Mouse (Mus musculus) liver, postnatal 0 days (tissue): ENCODE results near the gene Greb1. TPM values are rescaled to one million over a fixed set of nuclear protein-coding genes. Genes with fewer than 3 reads are reported as not detected.

Source experiments
- ATAC-seq: fragments of 200-750 bp; cut with Nextera tagmentation; 2 replicates; pipeline ENCODE4 v1.8.0; 2017; ENCODE audit warnings: mild to moderate bottlenecking, moderate library complexity
- DNase-seq: peaks from one replicate; pipeline ENCODE4 v3.0.0-alpha.2; 2016
- H3K27ac ChIP-seq: fragments of 300-500 bp; sonication (generic); 2 replicates; pipeline ENCODE4 v1.5.1; 2014; ENCODE audit warnings: antibody characterized with exemption, moderate library complexity, mild to moderate bottlenecking, low read depth
- H3K27me3 ChIP-seq: fragments of 300-500 bp; sonication (generic); 2 replicates; pipeline ENCODE4 v1.6.1; 2014; ENCODE audit warnings: low read length, control low read depth, mixed read lengths; ENCODE audit not compliant: insufficient read depth
- H3K36me3 ChIP-seq: fragments of 300-500 bp; sonication (generic); replicated peaks from 2 replicates; pipeline ENCODE4 v1.6.1; 2014; ENCODE audit warnings: mild to moderate bottlenecking, control low read depth, low read length, moderate library complexity, mixed read lengths; ENCODE audit not compliant: insufficient read depth
- H3K4me1 ChIP-seq: fragments of 300-500 bp; sonication (generic); 2 replicates; pipeline ENCODE4 v1.6.1; 2014; ENCODE audit warnings: antibody characterized with exemption, mild to moderate bottlenecking, control low read depth; ENCODE audit not compliant: insufficient read depth
- H3K4me2 ChIP-seq: fragments of 300-500 bp; sonication (generic); 2 replicates; pipeline ENCODE4 v1.6.1; 2014; ENCODE audit warnings: low read depth, mild to moderate bottlenecking, low read length, moderate library complexity, mixed read lengths
- H3K4me3 ChIP-seq: fragments of 300-500 bp; sonication (generic); 2 replicates; pipeline ENCODE4 v1.5.1; 2014; ENCODE audit warnings: low read depth, low read length
- H3K9ac ChIP-seq: fragments of 300-500 bp; sonication (generic); replicated peaks from 2 replicates; pipeline ENCODE4 v1.6.1; 2014; ENCODE audit warnings: mild to moderate bottlenecking, moderate library complexity
- H3K9me3 ChIP-seq: fragments of 300-500 bp; sonication (generic); 2 replicates; pipeline ENCODE4 v1.6.1; 2016; ENCODE audit warnings: mild to moderate bottlenecking, control low read depth, low read length, mixed read lengths
- CTCF ChIP-seq: sonication (generic); IDR thresholded peaks from 2 replicates; pipeline ENCODE4 v1.5.1; 2016; ENCODE audit warnings: antibody characterized with exemption, low read depth
- EP300 ChIP-seq: IDR thresholded peaks from 2 replicates; pipeline ENCODE4 v1.6.1; 2016; ENCODE audit warnings: antibody characterized with exemption, low read depth, mild to moderate bottlenecking
- whole genome bisulfite sequencing: fragments of 180-500 bp; shearing (Covaris S2); extraction: QIAGEN DNeasy Blood & Tissue Kit; methylation state at CpG from one replicate; pipeline ENCODE4 v1.1.7; 2014; ENCODE audit not compliant: insufficient replicate concordance; 5-methylcytosine and 5-hydroxymethylcytosine counted together
- polyA plus RNA-seq: library from polyadenylated mRNA; unstranded; fragments of >200 nt; fragmentation: Nextera tagmentation; extraction: Ambion mirVana; gene quantifications from 2 replicates; pipeline ENCODE4 v1.2.1, GENCODE M21; 2015

Gene Greb1
- polyA plus RNA-seq, 1 experiment from 2014 or later: 0.12 TPM

DNA sequence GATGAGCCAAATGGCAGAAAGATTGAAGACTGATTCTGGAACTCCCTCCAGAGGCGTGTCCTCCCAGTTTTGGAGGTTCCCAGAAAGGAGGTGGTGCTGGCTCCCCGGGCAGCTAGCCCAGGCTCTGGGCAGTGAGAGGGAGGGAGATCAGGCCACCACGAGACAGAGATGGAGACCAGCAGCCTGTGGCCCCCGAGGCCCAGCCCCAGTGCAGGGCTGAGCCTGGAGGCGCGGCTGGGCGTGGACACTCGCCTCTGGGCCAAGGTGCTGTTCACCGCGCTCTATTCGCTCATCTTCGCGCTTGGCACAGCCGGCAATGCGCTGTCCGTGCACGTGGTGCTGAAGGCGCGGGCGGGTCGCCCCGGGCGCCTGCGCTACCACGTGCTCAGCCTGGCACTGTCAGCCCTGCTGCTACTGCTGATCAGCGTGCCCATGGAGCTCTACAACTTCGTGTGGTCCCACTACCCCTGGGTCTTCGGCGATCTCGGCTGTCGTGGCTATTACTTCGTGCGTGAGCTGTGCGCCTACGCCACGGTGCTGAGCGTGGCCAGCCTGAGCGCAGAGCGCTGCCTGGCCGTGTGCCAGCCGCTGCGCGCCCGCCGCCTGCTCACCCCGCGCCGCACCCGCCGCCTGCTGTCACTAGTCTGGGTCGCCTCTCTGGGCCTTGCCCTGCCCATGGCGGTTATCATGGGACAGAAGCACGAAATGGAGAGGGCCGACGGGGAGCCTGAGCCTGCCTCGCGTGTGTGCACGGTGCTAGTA is 147.2 kb downstream of the Greb1 start, which contains the start of gene Ntsr2:
Gene Ntsr2 (plus strand): TSS at position 51 of the 762 bp plus-strand sequence.
- no peak for TF ChIP-seq CTCF
- no peak for TF ChIP-seq EP300
- peaks cover 29% of the 10 kb centered on the region for H3K27me3 ChIP-seq
- no peak within 1 kb of the TSS for H3K9ac ChIP-seq
- DNase-seq (peak; percentile 77), ATAC-seq (peak; percentile 91)
- no peak within 1 kb of the TSS for H3K27ac ChIP-seq
- no peaks in the 10 kb centered on the region for H3K36me3 ChIP-seq
- peak within 1 kb of the TSS; percentile 32 for H3K4me2 ChIP-seq
- no peak within 1 kb of the TSS for H3K4me3 ChIP-seq
- whole genome bisulfite sequencing: 6% methylated on average over 51 of the region's 58 CpGs
- 0 out of 2 replicates have a peak, but pooled peaks cover 2% of the 10 kb centered on the region for H3K4me1 ChIP-seq
- H3K9me3 ChIP-seq: no peaks in the 10 kb centered on the region

DNA sequence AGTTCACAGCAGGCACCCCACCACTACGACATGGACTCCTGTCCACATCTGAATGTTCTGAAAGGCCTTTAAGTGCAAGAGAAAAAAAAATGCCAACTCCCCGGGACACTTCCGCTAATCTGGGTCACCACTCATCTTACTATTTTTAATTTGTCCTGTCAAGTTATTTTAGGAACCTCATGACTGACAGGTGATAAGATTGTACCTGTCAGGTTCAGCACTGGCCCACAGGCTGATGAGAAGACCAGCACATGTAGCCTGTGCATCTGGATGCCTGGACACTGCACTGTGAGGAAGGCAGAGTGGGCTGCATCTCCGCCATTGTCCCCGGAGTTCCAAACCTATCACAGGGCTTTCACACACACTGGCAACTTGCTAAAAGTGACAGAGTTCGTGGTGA is 150.9 kb downstream of the Greb1 start:
- no peak for ATAC-seq
- Histone ChIP-seq H3K27me3 (peaks cover 24% of the 10 kb centered on the region), H3K27ac (no peak overlapping the region), H3K4me2 (no peak overlapping the region), H3K9me3 (no peaks in the 10 kb centered on the region), H3K4me1 (0 out of 2 replicates have a peak, but pooled peaks cover 2% of the 10 kb centered on the region), H3K9ac (no peak overlapping the region), H3K36me3 (no peaks in the 10 kb centered on the region), H3K4me3 (no peak overlapping the region)
- no peak for TF ChIP-seq CTCF
- TF ChIP-seq EP300: no peak
- DNase-seq: no peak
- 66% methylated on average over 6 of the region's 6 CpGs for WGBS

DNA sequence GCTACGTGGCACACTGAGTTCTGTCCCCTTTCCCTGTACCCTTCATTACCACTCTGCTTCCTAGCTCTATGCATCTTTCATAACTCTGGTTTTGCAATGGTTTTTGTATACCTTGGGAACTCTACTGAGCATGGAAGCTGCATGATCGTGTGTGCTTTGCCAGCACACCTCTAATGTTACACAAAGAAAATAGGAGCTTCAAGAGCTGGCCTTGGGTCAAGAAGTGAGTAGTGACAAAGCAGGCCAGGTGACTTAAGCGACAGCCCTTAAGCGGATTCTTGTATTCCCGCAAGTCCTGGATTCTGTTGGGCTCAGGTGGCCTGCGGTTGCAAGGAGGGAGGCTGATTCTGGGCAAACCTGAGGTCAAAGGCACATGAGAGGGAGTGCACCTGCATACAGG is 152.4 kb downstream of the Greb1 start:
- no peak overlapping the region for H3K27ac ChIP-seq
- ATAC-seq: no peak
- H3K4me3 ChIP-seq: no peak overlapping the region
- WGBS: 75% methylated on average over 6 of the region's 6 CpGs
- no peaks in the 10 kb centered on the region for H3K4me1 ChIP-seq
- no peaks in the 10 kb centered on the region for H3K9me3 ChIP-seq
- peaks cover 12% of the 10 kb centered on the region for H3K27me3 ChIP-seq
- H3K4me2 ChIP-seq: no peak overlapping the region
- DNase-seq: no peak
- no peaks in the 10 kb centered on the region for H3K36me3 ChIP-seq
- TF ChIP-seq EP300 (no peak), CTCF (no peak)
- no peak overlapping the region for H3K9ac ChIP-seq

GRCm38 (mm10) chr12:16646780-16647409 is 153.8 kb downstream of the Greb1 start:
- 45% methylated on average over 9 of the region's 9 CpGs for WGBS
- Histone ChIP-seq H3K4me1 (no peaks in the 10 kb centered on the region), H3K36me3 (no peaks in the 10 kb centered on the region), H3K4me2 (no peak overlapping the region), H3K27ac (no peak overlapping the region), H3K27me3 (peaks cover 4% of the 10 kb centered on the region), H3K4me3 (no peak overlapping the region), H3K9me3 (no peaks in the 10 kb centered on the region), H3K9ac (no peak overlapping the region)
- DNase-seq (no peak), ATAC-seq (no peak)
- no peak for TF ChIP-seq EP300
- TF ChIP-seq CTCF: no peak

- no peak overlapping the region for H3K27ac ChIP-seq
- H3K36me3 ChIP-seq: no peaks in the 10 kb centered on the region
- WGBS: 66% methylated on average over 8 of the region's 8 CpGs
These were observed 156.0 kb downstream of the Greb1 start for GRCm38 (mm10) chr12:16644698-16645097.

DNA sequence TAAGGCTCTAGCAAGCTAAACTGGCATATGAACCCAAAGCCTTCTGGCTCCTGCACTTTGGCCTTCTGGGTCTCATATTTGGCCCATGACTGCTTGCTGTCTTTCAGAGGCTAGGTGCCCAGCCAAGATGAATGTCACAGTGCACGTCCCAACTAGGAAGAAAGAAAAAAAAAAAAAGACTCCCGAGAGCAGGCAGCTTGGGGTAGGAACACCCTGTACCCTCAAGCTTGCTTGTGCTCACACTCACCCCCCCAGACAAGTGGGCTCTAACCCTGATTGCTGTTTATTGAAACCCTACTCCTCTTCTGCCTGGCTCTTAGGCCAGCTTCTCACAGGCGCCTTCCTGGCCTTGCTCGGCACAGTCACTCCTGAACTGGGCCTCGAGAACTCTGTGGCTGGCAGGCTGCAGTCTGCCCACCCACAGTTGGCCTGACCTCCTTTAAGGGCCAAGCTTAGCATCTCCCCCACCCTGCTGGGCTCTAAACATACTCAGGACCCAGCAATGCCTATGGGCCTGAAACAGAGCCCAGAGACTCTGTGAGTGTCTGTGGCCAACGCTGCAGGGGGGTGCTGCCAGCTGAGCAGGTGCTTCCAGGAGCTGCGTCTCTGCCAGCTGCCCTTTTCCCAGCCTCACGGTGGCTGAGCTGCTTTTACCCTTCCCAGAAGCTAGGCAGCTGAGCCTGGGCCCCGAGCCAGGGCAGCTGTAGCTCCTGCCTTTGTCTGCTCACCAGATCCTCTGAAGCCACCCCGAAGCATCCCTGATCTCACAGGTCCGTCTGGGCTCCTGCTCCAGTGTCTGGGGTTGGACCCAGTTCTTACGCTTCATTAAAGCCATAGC is 157.0 kb downstream of the Greb1 start:
- ATAC-seq (no peak), DNase-seq (no peak)
- Histone ChIP-seq H3K36me3 (no peaks in the 10 kb centered on the region), H3K9me3 (no peaks in the 10 kb centered on the region), H3K4me1 (no peaks in the 10 kb centered on the region), H3K27me3 (no peaks in the 10 kb centered on the region), H3K4me3 (no peak overlapping the region), H3K27ac (no peak overlapping the region), H3K4me2 (no peak overlapping the region), H3K9ac (no peak overlapping the region)
- WGBS: 60% methylated on average over 12 of the region's 12 CpGs
- TF ChIP-seq EP300 (no peak), CTCF (no peak)

More at GRCm38 (mm10) chr12:16644698-16645097, 156.0 kb downstream of the Greb1 start:
- H3K27me3 ChIP-seq: no peaks in the 10 kb centered on the region
- H3K9me3 ChIP-seq: no peaks in the 10 kb centered on the region
- DNase-seq (no peak), ATAC-seq (no peak)
- no peak overlapping the region for H3K9ac ChIP-seq
- H3K4me1 ChIP-seq: no peaks in the 10 kb centered on the region
- TF ChIP-seq CTCF (no peak), EP300 (no peak)
- H3K4me2 ChIP-seq: no peak overlapping the region
- no peak overlapping the region for H3K4me3 ChIP-seq
